Mouse (Mus musculus) C2C12 (cell line): Measurements from ENCODE around the gene Rab8b. TPM values are rescaled to one million over a fixed set of nuclear protein-coding genes. Genes with fewer than 3 reads are reported as not detected.
A peak's percentile ranks its signal among the peaks of the same experiment; 100 is the strongest.

Experiments
- H3K27me3 ChIP-seq: one replicate; pipeline ENCODE4 v1.6.1; 2011; ENCODE audit not compliant: control insufficient read depth, insufficient read depth, insufficient read length
- H3K36me3 ChIP-seq: one replicate; pipeline ENCODE4 v1.6.1; 2011; ENCODE audit not compliant: control insufficient read depth, insufficient read depth
- H3K4me3 ChIP-seq: one replicate; pipeline ENCODE4 v1.5.1; 2011; ENCODE audit warnings: mild to moderate bottlenecking, control low read depth; ENCODE audit not compliant: poor library complexity, insufficient read depth, severe bottlenecking
- H3K79me2 ChIP-seq: one replicate; pipeline ENCODE4 v1.6.1; 2011; ENCODE audit not compliant: control insufficient read depth, insufficient read depth
- H3K79me3 ChIP-seq: one replicate; pipeline ENCODE4 v1.6.1; 2011; ENCODE audit warnings: low read depth, control low read depth
- H3ac ChIP-seq: one replicate; pipeline ENCODE3; 2011; ENCODE audit warnings: low read depth; ENCODE audit not compliant: control insufficient read depth, insufficient read length
- CEBPB ChIP-seq: IDR thresholded peaks from one replicate; pipeline ENCODE4 v1.6.1; 2011; ENCODE audit warnings: low read depth, mild to moderate bottlenecking, control low read depth, moderate library complexity
- CTCF ChIP-seq: IDR thresholded peaks from one replicate; pipeline ENCODE4 v1.5.1; 2011; ENCODE audit not compliant: control insufficient read depth, insufficient read depth, insufficient read length
- FOSL1 ChIP-seq: IDR thresholded peaks from one replicate; pipeline ENCODE4 v1.8.0; 2011; ENCODE audit warnings: mild to moderate bottlenecking, low read length; ENCODE audit not compliant: poor library complexity, insufficient read depth, severe bottlenecking
- MAX ChIP-seq: IDR thresholded peaks from one replicate; pipeline ENCODE4 v1.6.1; 2011; ENCODE audit warnings: mild to moderate bottlenecking, control low read depth
- MYOD1 ChIP-seq: IDR thresholded peaks from one replicate; pipeline ENCODE4 v1.6.1; 2011; ENCODE audit warnings: low read depth; ENCODE audit not compliant: control insufficient read depth, insufficient read length
- MYOG ChIP-seq: IDR thresholded peaks from one replicate; pipeline ENCODE4 v1.6.1; 2011; ENCODE audit not compliant: control insufficient read depth, insufficient read length; ENCODE audit errors: extremely low read depth
- USF1 ChIP-seq: IDR thresholded peaks from one replicate; pipeline ENCODE4 v1.6.1; 2011; ENCODE audit warnings: low read depth, mild to moderate bottlenecking, control low read depth, moderate library complexity
- polyA plus RNA-seq: library from polyadenylated mRNA; unstranded; fragments of >200 nt; fragmentation: generic; extraction: Trizol; gene quantifications from one replicate; pipeline ENCODE4 v1.2.1, GENCODE M21; 2012; ENCODE audit warnings: missing spikeins

Rab8b gene
- polyA plus RNA-seq, 1 experiment, result 4.1 TPM

DNA sequence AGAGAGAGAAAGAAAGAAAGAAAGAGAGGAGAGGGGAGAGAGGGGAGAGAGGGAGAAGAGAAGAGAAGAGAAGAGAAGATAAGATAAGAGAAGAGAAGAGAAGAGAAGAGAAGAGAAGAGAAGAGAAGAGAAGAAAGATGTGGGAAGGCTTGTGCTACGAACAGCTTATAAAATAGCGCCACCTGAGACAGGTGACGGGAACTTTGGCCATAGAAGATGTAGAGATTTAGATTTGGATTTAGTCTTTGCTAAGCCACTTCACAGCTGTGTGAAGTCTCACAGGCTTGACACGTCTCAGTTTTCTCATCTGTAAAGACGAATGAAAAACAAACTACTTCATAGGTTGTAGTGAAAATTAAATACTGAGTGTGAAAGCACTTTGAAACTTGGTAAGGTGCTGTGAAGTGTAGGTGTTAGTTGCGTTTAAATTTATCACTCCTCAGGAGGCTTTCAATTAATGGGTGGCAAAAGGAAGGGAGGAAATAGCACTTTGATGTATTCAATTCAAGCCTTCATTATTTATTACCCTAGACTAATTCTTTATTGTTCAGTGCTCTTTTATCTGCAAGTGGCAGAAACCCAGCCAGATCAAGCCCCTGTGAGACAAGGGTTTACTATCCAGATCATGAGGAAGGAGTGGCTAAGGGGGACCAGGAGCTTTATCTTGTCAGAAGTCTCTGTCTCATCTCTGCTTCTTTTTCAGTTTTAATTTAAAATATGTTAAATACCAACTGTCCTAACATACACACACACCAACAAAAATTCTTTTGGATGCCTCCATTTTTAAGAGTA, 1.2 kb upstream of the Rab8b start:
- Histone ChIP-seq H3K27me3 (no peaks in the 10 kb centered on the region), H3K79me3 (peaks cover 7% of the 10 kb centered on the region), H3K79me2 (peaks cover 34% of the 10 kb centered on the region), H3K4me3 (no peak overlapping the region), H3ac (no peak overlapping the region), H3K36me3 (no peaks in the 10 kb centered on the region)
- TF ChIP-seq MYOD1 (no peak), CTCF (no peak), FOSL1 (no peak), MYOG (no peak), CEBPB (no peak), USF1 (no peak), MAX (no peak)

DNA sequence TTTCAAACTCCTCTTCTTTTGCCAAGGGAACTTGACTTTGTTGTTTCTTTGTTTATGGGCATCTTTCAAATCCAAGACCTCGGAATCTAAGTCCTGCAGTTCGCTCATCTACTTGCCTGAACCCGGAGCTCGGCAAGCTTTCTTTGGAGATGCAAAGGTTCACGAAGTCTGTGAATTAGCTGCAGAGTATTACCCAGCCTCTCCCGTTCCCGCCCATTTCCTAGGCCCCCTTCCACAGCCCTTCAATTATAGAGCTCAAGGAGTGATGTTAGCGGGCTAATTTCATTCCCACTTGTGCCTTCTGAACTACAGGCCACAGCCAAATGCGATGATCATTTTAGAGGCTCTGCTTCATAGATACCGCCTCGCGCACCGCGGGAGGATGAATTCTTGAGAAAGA, 494 bp upstream of the Rab8b start:
- Histone ChIP-seq H3K4me3 (peak overlapping the region; percentile 12), H3K79me3 (peaks cover 7% of the 10 kb centered on the region), H3K79me2 (peaks cover 41% of the 10 kb centered on the region), H3ac (peak overlapping the region; percentile 48), H3K27me3 (no peaks in the 10 kb centered on the region), H3K36me3 (no peaks in the 10 kb centered on the region)
- no peak for TF ChIP-seq USF1
- TF ChIP-seq MAX, result no peak
- no peak for TF ChIP-seq MYOG
- TF ChIP-seq CEBPB, result no peak
- TF ChIP-seq FOSL1, result no peak
- no peak for TF ChIP-seq MYOD1
- TF ChIP-seq CTCF, result no peak

DNA sequence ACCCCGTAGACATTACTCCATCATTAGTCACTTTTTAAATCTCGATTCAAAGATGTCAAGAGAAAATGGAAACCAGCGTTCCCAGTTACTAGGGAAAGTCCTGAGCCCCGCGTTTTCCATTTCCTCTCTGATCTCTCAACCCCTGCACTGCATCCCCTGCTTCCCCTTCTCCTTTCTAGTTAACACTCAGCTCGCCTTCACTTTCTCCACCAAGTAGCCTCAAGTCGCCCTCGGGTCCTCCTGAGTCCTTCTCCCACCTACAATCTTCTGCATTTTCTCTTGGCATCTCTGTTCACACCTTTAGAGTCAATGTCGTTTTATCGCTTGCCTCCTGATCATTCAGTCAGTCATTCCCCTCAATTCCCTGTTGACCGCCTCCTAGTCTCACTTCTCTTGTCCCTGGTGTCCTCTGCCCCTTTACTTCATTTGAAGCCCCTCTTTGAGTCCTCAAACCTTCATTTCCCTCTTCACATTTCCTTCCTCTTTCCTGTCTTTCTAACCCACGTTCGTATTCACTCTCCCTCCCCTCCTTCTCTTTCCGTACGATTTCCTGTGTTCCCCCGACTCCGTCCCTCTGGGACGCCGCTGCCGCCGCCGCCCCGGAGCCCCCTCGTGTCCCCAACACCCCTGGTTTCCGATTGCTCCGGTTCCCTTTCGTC, 686 bp downstream of the Rab8b start:
- TF ChIP-seq MAX, result no peak
- TF ChIP-seq CTCF, result no peak
- TF ChIP-seq FOSL1, result no peak
- no peak for TF ChIP-seq USF1
- no peak for TF ChIP-seq MYOG
- no peak for TF ChIP-seq CEBPB
- no peak for TF ChIP-seq MYOD1
- H3K4me3 ChIP-seq, result peak overlapping the region; percentile 60
- peaks cover 9% of the 10 kb centered on the region for H3K79me3 ChIP-seq
- no peaks in the 10 kb centered on the region for H3K27me3 ChIP-seq
- H3K36me3 ChIP-seq, result no peaks in the 10 kb centered on the region
- H3ac ChIP-seq, result peak overlapping the region; percentile 79
- H3K79me2 ChIP-seq, result peaks cover 50% of the 10 kb centered on the region

DNA sequence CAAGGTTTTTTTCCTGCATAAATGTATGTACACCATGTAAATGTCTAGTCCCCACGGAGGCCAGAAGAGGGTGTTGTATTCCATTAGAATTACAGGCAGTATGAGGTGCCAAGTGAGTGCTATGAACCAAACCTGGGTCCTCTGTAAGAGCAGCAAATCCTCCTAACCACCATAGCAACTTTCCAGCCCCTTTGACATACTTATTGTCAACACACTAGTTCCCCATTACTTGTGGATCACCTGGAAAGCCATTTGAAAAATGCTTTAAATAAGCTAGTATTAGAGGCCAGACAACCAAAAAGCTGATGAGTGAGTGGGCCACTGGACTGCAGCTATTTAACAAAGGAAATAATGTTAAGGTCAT, 1.6 kb downstream of the Rab8b start:
- Histone ChIP-seq H3K4me3 (no peak overlapping the region), H3K79me3 (peaks cover 11% of the 10 kb centered on the region), H3ac (no peak overlapping the region), H3K27me3 (no peaks in the 10 kb centered on the region), H3K79me2 (peaks cover 52% of the 10 kb centered on the region), H3K36me3 (no peaks in the 10 kb centered on the region)
- TF ChIP-seq CEBPB (no peak), MYOG (no peak), CTCF (no peak), FOSL1 (no peak), USF1 (no peak)

DNA sequence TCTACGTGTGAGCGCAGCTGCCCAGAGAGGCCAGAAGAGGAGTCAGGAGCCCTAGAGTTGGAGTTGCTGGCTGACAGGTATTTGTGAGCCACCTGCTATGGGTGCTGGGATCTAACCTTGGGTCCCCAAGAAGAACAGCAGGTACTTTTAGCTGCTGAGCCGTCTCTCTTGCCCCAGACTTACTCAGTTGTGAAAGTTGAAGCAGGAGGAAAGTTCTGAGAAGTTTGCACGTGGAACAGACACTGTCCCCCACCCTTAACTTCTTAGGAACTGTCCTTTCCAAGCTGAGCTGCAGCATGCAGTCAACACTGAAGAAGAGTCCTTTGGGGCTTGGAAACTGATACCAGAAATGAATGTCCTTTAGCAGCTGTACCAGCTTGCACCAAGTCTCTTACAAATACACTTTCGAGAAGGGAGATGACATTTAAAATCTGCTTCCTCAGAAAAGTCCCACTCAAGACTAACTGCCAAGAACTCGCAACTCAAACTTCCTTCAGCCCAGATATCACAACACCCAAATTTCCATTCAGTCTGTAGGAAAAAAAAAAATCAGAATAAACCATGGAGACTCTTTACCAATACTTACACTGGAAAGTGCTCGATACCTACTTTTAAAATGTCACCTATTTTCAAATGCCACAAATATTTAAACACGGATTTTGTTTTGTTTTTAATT, 2.1 kb downstream of the Rab8b start:
- Histone ChIP-seq H3ac (no peak overlapping the region), H3K36me3 (no peaks in the 10 kb centered on the region), H3K27me3 (no peaks in the 10 kb centered on the region), H3K79me2 (peaks cover 55% of the 10 kb centered on the region), H3K4me3 (no peak overlapping the region), H3K79me3 (peaks cover 11% of the 10 kb centered on the region)
- no peak for TF ChIP-seq MAX
- no peak for TF ChIP-seq CTCF
- no peak for TF ChIP-seq MYOD1
- no peak for TF ChIP-seq FOSL1
- TF ChIP-seq MYOG, result no peak
- TF ChIP-seq CEBPB, result no peak
- TF ChIP-seq USF1, result no peak
